10 mouse cellular contexts compared by ENCODE assay signal in genomic region chr11:116543110-116543509, GRCm38 (mm10). TPM values are rescaled to one million over a fixed set of nuclear protein-coding genes. Genes with fewer than 3 reads are reported as not detected.
DNase-seq lines count a peak whose midpoint lies in the region; ATAC-seq lines count a peak whose summit lies in the region.
"Had no signal": no experiment of that assay in that cellular context is flagged by ENCODE, and none has a peak within 500 bp of the region (broad histone marks: within the 10 kb centered on the region; RNA-seq: fewer than 3 reads in every experiment).

No protein-coding gene starts in this region.

- peak; percentile 60; the same call in 1 of the 2 replicates for ATAC-seq in frontal cortex, adult (ENCODE audit: low TSS enrichment)
- ATAC-seq in granulocyte monocyte progenitor cell, adult 5-6 weeks (replicated peaks; ENCODE audit: poor library complexity, severe bottlenecking), result peak; percentile 44
- ATAC-seq in inflammation-experienced regulatory T-cells, adult 6 months, result no peak

- no peak for DNase-seq in frontal cortex, postnatal 25 days (ENCODE audit: low spot score in 2 of 2)
- peak; percentile 66 to 79 for DNase-seq in spleen, postnatal 10 days (ENCODE audit: low spot score in 2 of 2)
- DNase-seq in spleen, postnatal 36 days (ENCODE audit: low spot score in 2 of 2), result no peak
- DNase-seq in lung, postnatal 36 days, result peak; percentile 57
- no peak for DNase-seq in gastrocnemius, adult 18-20 months (ENCODE audit: low spot score)

RNA-seq across cellular contexts. Expression of gene Sphk1, which starts 12.4 kb away (rescaled TPM):
- not detected in 2 replicates for total RNA-seq in granulocyte monocyte progenitor cell, adult 5-6 weeks (2014; fragmentation: Nextera tagmentation)
- not detected in 2 replicates for total RNA-seq in granulocyte monocyte progenitor cell, adult 5-6 weeks (2017)
- under 1 TPM; 0.80 to 0.88 TPM for total RNA-seq in gastrocnemius, adult 18-20 months (2021)
- not detected for polyA plus RNA-seq in inflammation-experienced regulatory T-cells, adult 6 months (2017; shearing (Covaris generic))

RNA-seq across cellular contexts. Expression of gene Ube2o, which starts 38.1 kb away (rescaled TPM):
- total RNA-seq in granulocyte monocyte progenitor cell, adult 5-6 weeks (2014; fragmentation: Nextera tagmentation), result 5.2 and 6.8 TPM in 2 replicates
- total RNA-seq in granulocyte monocyte progenitor cell, adult 5-6 weeks (2017), result 5.4 and 6.6 TPM in 2 replicates
- 10 to 100 TPM; 22.9 to 25.2 TPM for total RNA-seq in gastrocnemius, adult 18-20 months (2021)
- 1 to 10 TPM; 1.5 to 2.2 (median 2.0) TPM for polyA plus RNA-seq in inflammation-experienced regulatory T-cells, adult 6 months (2017; shearing (Covaris generic))

RNA-seq across cellular contexts. Expression of gene Aanat, which starts 43.1 kb away (rescaled TPM):
- total RNA-seq in granulocyte monocyte progenitor cell, adult 5-6 weeks (2014; fragmentation: Nextera tagmentation), result not detected in 2 replicates
- total RNA-seq in granulocyte monocyte progenitor cell, adult 5-6 weeks (2017), result not detected in 2 replicates
- not detected for total RNA-seq in gastrocnemius, adult 18-20 months (2021)
- not detected for polyA plus RNA-seq in inflammation-experienced regulatory T-cells, adult 6 months (2017; shearing (Covaris generic))
- polyA plus RNA-seq: intestine, embryonic 14.5 days; myocyte had no signal

RNA-seq across cellular contexts. Expression of gene Prpsap1, which starts 49.1 kb away (rescaled TPM):
- total RNA-seq in granulocyte monocyte progenitor cell, adult 5-6 weeks (2014; fragmentation: Nextera tagmentation), result 79.6 and 83.4 TPM in 2 replicates
- total RNA-seq in granulocyte monocyte progenitor cell, adult 5-6 weeks (2017), result 26.0 and 53.2 TPM in 2 replicates
- 10 to 100 TPM; 12.3 to 12.5 TPM for total RNA-seq in gastrocnemius, adult 18-20 months (2021)
- polyA plus RNA-seq in inflammation-experienced regulatory T-cells, adult 6 months (2017; shearing (Covaris generic)), result 10 to 100 TPM; 23.4 to 58.2 (median 50.6) TPM

Comparison
In these comparisons a context has a peak if more than half of its experiments do, and no peak if none do; other contexts are left out.
1. DNase-seq: peak in spleen, postnatal 10 days (2 of 2) and lung, postnatal 36 days (single experiment); none in frontal cortex, postnatal 25 days (0 of 2), spleen, postnatal 36 days (0 of 2) and gastrocnemius, adult 18-20 months (single experiment).